Mouse (Mus musculus) intestine, embryonic 15.5 days (tissue): ENCODE measurements around the gene Cdc6. TPM values are rescaled to one million over a fixed set of nuclear protein-coding genes. Genes with fewer than 3 reads are reported as not detected.

ENCODE experiments used
- ATAC-seq: fragments of 200-750 bp; cut with Nextera tagmentation; 2 replicates; pipeline ENCODE4 v1.8.0; 2017; ENCODE audit warnings: moderate TSS enrichment, moderate library complexity
- H3K27ac ChIP-seq: fragments of 300-500 bp; sonication (generic); 2 replicates; pipeline ENCODE4 v1.5.1; 2015; ENCODE audit warnings: mild to moderate bottlenecking, inconsistent platforms
- H3K27me3 ChIP-seq: fragments of 300-500 bp; sonication (generic); replicated peaks from 2 replicates; pipeline ENCODE4 v1.6.1; 2015; ENCODE audit warnings: inconsistent platforms
- H3K36me3 ChIP-seq: fragments of 300-500 bp; sonication (generic); 2 replicates; pipeline ENCODE4 v1.6.1; 2015; ENCODE audit warnings: inconsistent platforms
- H3K4me1 ChIP-seq: fragments of 300-500 bp; sonication (generic); replicated peaks from 2 replicates; pipeline ENCODE4 v1.6.1; 2015; ENCODE audit warnings: inconsistent platforms
- H3K4me2 ChIP-seq: fragments of 300-500 bp; sonication (generic); replicated peaks from 2 replicates; pipeline ENCODE4 v1.6.1; 2015; ENCODE audit warnings: mild to moderate bottlenecking, inconsistent platforms
- H3K4me3 ChIP-seq: fragments of 300-500 bp; sonication (generic); replicated peaks from 2 replicates; pipeline ENCODE4 v1.5.1; 2015; ENCODE audit warnings: inconsistent platforms
- H3K9ac ChIP-seq: fragments of 300-500 bp; sonication (generic); 2 replicates; pipeline ENCODE4 v1.6.1; 2015; ENCODE audit warnings: inconsistent platforms
- H3K9me3 ChIP-seq: fragments of 300-500 bp; sonication (generic); 2 replicates; pipeline ENCODE4 v1.6.1; 2016; ENCODE audit warnings: inconsistent platforms
- WGBS: fragments of 180-500 bp; shearing (Covaris S2); methylation state at CpG from one replicate; pipeline ENCODE4 v1.1.7; 2015; 5-methylcytosine and 5-hydroxymethylcytosine counted together
- polyA plus RNA-seq: library from polyadenylated mRNA; unstranded; fragments of >200 nt; fragmentation: Nextera tagmentation; extraction: Ambion mirVana; gene quantifications from 2 replicates; pipeline ENCODE4 v1.2.1, GENCODE M21; 2015

The Cdc6 gene
- polyA plus RNA-seq, 1 experiment from 2014 or later, result 26.7 TPM

GRCm38 (mm10) chr11:98887703-98888102 lies 19.9 kb upstream of the Cdc6 start:
- H3K9me3 ChIP-seq, result no peaks in the 10 kb centered on the region
- 91% methylated on average over 3 of the region's 3 CpGs for WGBS
- H3K36me3 ChIP-seq, result peaks cover 23% of the 10 kb centered on the region; the same call in 1 of the 2 replicates

DNA sequence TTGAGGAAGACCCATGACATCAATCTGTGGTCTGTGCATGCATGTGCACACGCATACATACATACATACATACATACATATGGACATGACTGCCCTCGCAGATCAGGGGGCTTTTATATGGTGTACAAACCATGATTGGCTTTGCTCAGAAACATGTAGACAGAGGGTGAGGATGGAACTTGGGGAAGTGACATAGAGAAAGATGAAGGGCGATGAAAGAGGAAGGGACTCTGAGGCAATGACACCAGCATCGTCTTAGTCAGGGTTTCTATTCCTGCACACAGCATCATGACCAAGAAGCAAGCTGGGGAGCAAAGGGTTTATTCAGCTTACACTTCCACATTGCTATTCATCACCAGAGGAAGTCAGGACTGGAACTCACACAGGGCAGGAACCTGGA lies 18.5 kb upstream of the Cdc6 start:
- Histone ChIP-seq H3K36me3 (peaks cover 32% of the 10 kb centered on the region), H3K9ac (no peak overlapping the region), H3K4me2 (no peak overlapping the region), H3K27ac (no peak overlapping the region), H3K4me1 (no peaks in the 10 kb centered on the region; the same call in 1 of the 2 replicates), H3K9me3 (no peaks in the 10 kb centered on the region), H3K27me3 (no peaks in the 10 kb centered on the region), H3K4me3 (no peak overlapping the region)
- 98% methylated on average over 4 of the region's 4 CpGs for WGBS
- no peak for ATAC-seq

More at GRCm38 (mm10) chr11:98887703-98888102, 19.9 kb upstream of the Cdc6 start:
- Histone ChIP-seq H3K27me3 (no peaks in the 10 kb centered on the region), H3K4me1 (no peaks in the 10 kb centered on the region; the same call in 1 of the 2 replicates), H3K4me3 (no peak overlapping the region), H3K9ac (no peak overlapping the region), H3K27ac (no peak overlapping the region), H3K4me2 (no peak overlapping the region)
- no peak for ATAC-seq

- no peaks in the 10 kb centered on the region for H3K27me3 ChIP-seq
- H3K27ac ChIP-seq, result no peak overlapping the region
- no peaks in the 10 kb centered on the region for H3K9me3 ChIP-seq
- no peak overlapping the region for H3K9ac ChIP-seq
- no peak overlapping the region for H3K4me2 ChIP-seq
- WGBS, result 90% methylated on average over 5 of the region's 5 CpGs
- no peak for ATAC-seq
- H3K4me1 ChIP-seq, result no peaks in the 10 kb centered on the region
- H3K4me3 ChIP-seq, result no peak overlapping the region
- peaks cover 37% of the 10 kb centered on the region for H3K36me3 ChIP-seq
Observed at GRCm38 (mm10) chr11:98889977-98890376, 17.6 kb upstream of the Cdc6 start.

DNA sequence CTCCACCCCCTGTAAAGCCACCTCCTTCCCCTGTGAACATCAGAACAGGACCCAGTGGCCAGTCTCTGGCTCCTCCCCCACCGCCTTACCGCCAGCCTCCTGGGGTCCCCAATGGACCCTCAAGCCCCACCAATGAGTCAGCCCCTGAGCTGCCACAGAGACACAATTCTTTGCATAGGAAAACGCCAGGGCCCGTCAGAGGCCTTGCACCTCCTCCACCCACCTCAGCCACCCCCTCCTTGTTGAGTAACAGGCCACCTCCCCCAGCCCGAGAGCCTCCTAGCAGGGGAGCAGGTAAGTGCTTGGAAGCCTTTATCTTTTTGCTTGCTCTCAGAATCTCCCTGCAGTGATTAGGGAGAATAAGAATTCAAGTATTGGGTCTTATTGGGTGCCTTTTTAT lies 15.2 kb upstream of the Cdc6 start:
- peaks cover 41% of the 10 kb centered on the region for H3K36me3 ChIP-seq
- H3K4me3 ChIP-seq, result no peak overlapping the region
- ATAC-seq, result no peak
- no peaks in the 10 kb centered on the region for H3K9me3 ChIP-seq
- 60% methylated on average over 5 of the region's 5 CpGs for WGBS
- H3K4me1 ChIP-seq, result no peaks in the 10 kb centered on the region
- no peak overlapping the region for H3K9ac ChIP-seq
- no peak overlapping the region for H3K4me2 ChIP-seq
- H3K27ac ChIP-seq, result no peak overlapping the region
- H3K27me3 ChIP-seq, result no peaks in the 10 kb centered on the region

GRCm38 (mm10) chr11:98900529-98901125 lies 7.0 kb upstream of the Cdc6 start:
- no peaks in the 10 kb centered on the region for H3K9me3 ChIP-seq
- WGBS, result 79% methylated on average over 12 of the region's 12 CpGs
- peaks cover 11% of the 10 kb centered on the region for H3K4me1 ChIP-seq
- no peak overlapping the region for H3K4me3 ChIP-seq
- no peaks in the 10 kb centered on the region for H3K27me3 ChIP-seq
- no peak overlapping the region for H3K4me2 ChIP-seq
- H3K36me3 ChIP-seq, result peaks cover 27% of the 10 kb centered on the region
- no peak overlapping the region for H3K27ac ChIP-seq
- ATAC-seq, result no peak
- H3K9ac ChIP-seq, result no peak overlapping the region

GRCm38 (mm10) chr11:98902621-98903245 lies 4.9 kb upstream of the Cdc6 start:
- H3K9me3 ChIP-seq, result no peaks in the 10 kb centered on the region
- no peak for ATAC-seq
- no peak overlapping the region for H3K27ac ChIP-seq
- peaks cover 15% of the 10 kb centered on the region for H3K4me1 ChIP-seq
- 0 out of 2 replicates have a peak overlapping the region, but pooled peaks have one; percentile 5 for H3K4me2 ChIP-seq
- H3K4me3 ChIP-seq, result no peak overlapping the region
- WGBS, result 26% methylated on average over 10 of the region's 10 CpGs
- no peak overlapping the region for H3K9ac ChIP-seq
- peaks cover 16% of the 10 kb centered on the region for H3K36me3 ChIP-seq
- H3K27me3 ChIP-seq, result no peaks in the 10 kb centered on the region

DNA sequence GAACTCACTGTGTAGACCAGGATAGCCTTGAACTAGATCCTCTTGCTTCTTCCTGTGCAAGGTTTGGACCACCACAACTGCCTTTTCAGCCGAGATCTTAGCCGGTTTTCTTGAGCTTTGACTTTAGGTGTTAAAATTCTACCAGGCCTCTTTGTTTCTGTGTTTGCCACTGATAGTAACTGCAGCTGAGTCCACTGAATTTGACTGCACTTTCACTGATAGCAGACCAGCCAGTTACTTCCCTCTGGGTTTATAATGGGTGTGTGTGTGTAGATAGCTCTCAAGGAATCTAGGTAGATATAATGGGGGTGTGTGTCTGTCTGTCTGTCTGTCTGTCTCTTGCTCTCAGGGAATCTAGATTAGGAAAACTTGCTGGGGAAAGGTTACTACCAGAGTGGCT lies 3.0 kb upstream of the Cdc6 start:
- peak overlapping the region; percentile 33 for H3K4me2 ChIP-seq
- WGBS, result 63% methylated on average over 2 of the region's 2 CpGs
- peak; percentile 52 for ATAC-seq
- no peaks in the 10 kb centered on the region for H3K9me3 ChIP-seq
- H3K9ac ChIP-seq, result no peak overlapping the region
- peaks cover 22% of the 10 kb centered on the region for H3K4me1 ChIP-seq
- H3K4me3 ChIP-seq, result no peak overlapping the region
- peak overlapping the region; percentile 70 for H3K27ac ChIP-seq
- H3K36me3 ChIP-seq, result peaks cover 12% of the 10 kb centered on the region; the same call in 1 of the 2 replicates
- H3K27me3 ChIP-seq, result no peaks in the 10 kb centered on the region

DNA sequence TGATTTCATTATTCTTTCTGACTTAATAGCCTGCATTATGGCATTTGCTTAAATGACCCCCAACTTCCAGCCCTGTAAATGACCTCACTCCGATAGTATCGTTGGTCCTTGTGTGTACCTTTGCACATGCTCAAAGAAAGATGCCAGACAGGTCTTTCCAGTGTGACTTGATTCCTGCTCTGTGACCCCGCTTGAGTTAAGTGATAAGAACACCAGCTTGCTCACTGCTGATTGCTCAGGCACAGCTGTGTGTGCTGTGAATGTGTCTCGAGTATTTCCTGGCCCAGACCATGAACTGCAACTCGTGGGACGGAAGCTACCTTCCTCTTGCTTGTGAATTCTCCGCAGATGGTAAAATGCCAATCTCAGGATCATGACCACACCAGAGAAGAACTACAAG lies 2.6 kb upstream of the Cdc6 start:
- H3K4me3 ChIP-seq, result no peak overlapping the region
- peak overlapping the region; percentile 74 for H3K27ac ChIP-seq
- H3K27me3 ChIP-seq, result no peaks in the 10 kb centered on the region
- no peak overlapping the region for H3K9ac ChIP-seq
- peaks cover 7% of the 10 kb centered on the region; the same call in 1 of the 2 replicates for H3K36me3 ChIP-seq
- H3K9me3 ChIP-seq, result no peaks in the 10 kb centered on the region
- H3K4me1 ChIP-seq, result peaks cover 22% of the 10 kb centered on the region
- peak; percentile 82 for ATAC-seq
- 49% methylated on average over 7 of the region's 7 CpGs for WGBS
- H3K4me2 ChIP-seq, result peak overlapping the region; percentile 33

GRCm38 (mm10) chr11:98905583-98905982 lies 2.0 kb upstream of the Cdc6 start:
- H3K4me1 ChIP-seq, result peaks cover 22% of the 10 kb centered on the region
- ATAC-seq, result peak; percentile 55
- H3K4me2 ChIP-seq, result peak overlapping the region; percentile 33

GRCm38 (mm10) chr11:98907063-98907436 lies 551 bp upstream of the Cdc6 start:
- ATAC-seq, result no peak
- peak overlapping the region; percentile 74; the same call in 1 of the 2 replicates for H3K27ac ChIP-seq
- H3K4me3 ChIP-seq, result peak overlapping the region; percentile 20
- H3K36me3 ChIP-seq, result no peaks in the 10 kb centered on the region
- no peak overlapping the region for H3K9ac ChIP-seq
- peak overlapping the region; percentile 56 for H3K4me2 ChIP-seq
- H3K27me3 ChIP-seq, result no peaks in the 10 kb centered on the region
- H3K9me3 ChIP-seq, result no peaks in the 10 kb centered on the region
- peaks cover 22% of the 10 kb centered on the region for H3K4me1 ChIP-seq
- 54% methylated on average over 5 of the region's 5 CpGs for WGBS

More at GRCm38 (mm10) chr11:98905583-98905982, 2.0 kb upstream of the Cdc6 start:
- Histone ChIP-seq H3K9me3 (no peaks in the 10 kb centered on the region), H3K36me3 (peaks cover 1% of the 10 kb centered on the region; the same call in 1 of the 2 replicates), H3K27ac (peak overlapping the region; percentile 74), H3K9ac (no peak overlapping the region), H3K27me3 (no peaks in the 10 kb centered on the region), H3K4me3 (no peak overlapping the region)
- WGBS, result 56% methylated on average over 4 of the region's 4 CpGs

GRCm38 (mm10) chr11:98909654-98910053 lies 2.1 kb downstream of the Cdc6 start:
- no peak for ATAC-seq
- WGBS, result 40% methylated on average over 6 of the region's 6 CpGs
- no peak overlapping the region for H3K9ac ChIP-seq

DNA sequence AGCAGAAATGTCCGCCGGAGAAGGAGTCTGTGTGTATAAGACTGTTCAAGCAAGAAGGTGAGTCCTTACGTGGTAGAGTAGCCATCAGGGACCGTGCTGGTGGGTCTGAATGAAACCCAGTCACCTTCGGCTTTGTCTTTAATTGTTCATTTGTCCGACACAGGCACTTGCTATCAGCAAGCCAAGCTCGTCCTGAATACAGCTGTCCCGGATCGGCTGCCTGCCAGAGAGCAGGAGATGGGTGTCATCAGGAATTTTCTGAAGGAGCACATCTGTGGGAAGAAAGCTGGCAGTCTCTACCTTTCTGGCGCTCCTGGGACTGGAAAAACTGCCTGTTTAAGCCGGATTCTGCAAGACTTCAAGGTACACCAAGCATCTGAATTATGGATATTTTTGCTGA lies 2.8 kb downstream of the Cdc6 start:
- 87% methylated on average over 11 of the region's 11 CpGs for WGBS
- no peaks in the 10 kb centered on the region for H3K9me3 ChIP-seq
- no peak overlapping the region for H3K9ac ChIP-seq
- no peak overlapping the region for H3K4me2 ChIP-seq
- H3K4me1 ChIP-seq, result peaks cover 11% of the 10 kb centered on the region
- no peak overlapping the region for H3K4me3 ChIP-seq
- 0 out of 2 replicates have a peak, but pooled peaks cover 9% of the 10 kb centered on the region for H3K36me3 ChIP-seq
- ATAC-seq, result no peak
- no peaks in the 10 kb centered on the region for H3K27me3 ChIP-seq
- no peak overlapping the region for H3K27ac ChIP-seq

More at GRCm38 (mm10) chr11:98909654-98910053, 2.1 kb downstream of the Cdc6 start:
- H3K27me3 ChIP-seq, result no peaks in the 10 kb centered on the region
- peaks cover 11% of the 10 kb centered on the region for H3K4me1 ChIP-seq
- no peak overlapping the region for H3K27ac ChIP-seq
- peak overlapping the region; percentile 97 for H3K4me2 ChIP-seq
- no peak overlapping the region for H3K4me3 ChIP-seq
- 0 out of 2 replicates have a peak, but pooled peaks cover 9% of the 10 kb centered on the region for H3K36me3 ChIP-seq
- H3K9me3 ChIP-seq, result no peaks in the 10 kb centered on the region
